Mouse (Mus musculus) ES-E14 (cell line): ENCODE measurements around the gene Amhr2. TPM values are rescaled to one million over a fixed set of nuclear protein-coding genes. Genes with fewer than 3 reads are reported as not detected.
A peak's percentile ranks its signal among the peaks of the same experiment; 100 is the strongest.

ENCODE experiments used
- DNase-seq: peaks from one replicate; pipeline ENCODE4 v3.0.0-alpha.2; 2013; ENCODE audit warnings: low read depth, low spot score
- H3K27ac ChIP-seq: 2 replicates; pipeline ENCODE4 v1.5.1; 2012; ENCODE audit warnings: low read depth, mild to moderate bottlenecking, low read length, moderate library complexity, mixed read lengths; ENCODE audit not compliant: poor library complexity, insufficient read depth, severe bottlenecking
- H3K36me3 ChIP-seq: 2 replicates; pipeline ENCODE4 v1.6.1; 2012; ENCODE audit warnings: mild to moderate bottlenecking, low read length, moderate library complexity, mixed read lengths; ENCODE audit not compliant: control insufficient read depth, poor library complexity, insufficient read depth, severe bottlenecking
- H3K4me1 ChIP-seq, 2 experiments: fragments of 150-350 bp in 1 of 2; sonication (generic) in 1 of 2; 2 replicates each; pipeline ENCODE4 v1.6.1; 2012; ENCODE audit warnings: low read length in 2 of 2, mild to moderate bottlenecking in 1 of 2, mixed read lengths in 1 of 2; ENCODE audit not compliant: control insufficient read depth in 2 of 2, insufficient read depth in 2 of 2, poor library complexity in 1 of 2
- H3K4me3 ChIP-seq, 2 experiments: fragments of 150-350 bp in 1 of 2; sonication (generic) in 1 of 2; 2 replicates each; pipeline ENCODE4 v1.5.1; 2012; ENCODE audit warnings: low read length in 2 of 2, low read depth in 1 of 2, mild to moderate bottlenecking in 1 of 2, mixed read lengths in 1 of 2; ENCODE audit not compliant: insufficient read depth in 1 of 2, poor library complexity in 1 of 2, severe bottlenecking in 1 of 2
- H3K9ac ChIP-seq: 2 replicates; pipeline ENCODE4 v1.6.1; 2012; ENCODE audit warnings: low read depth, mild to moderate bottlenecking, low read length, mixed read lengths; ENCODE audit not compliant: poor library complexity, insufficient read depth, severe bottlenecking
- H3K9me3 ChIP-seq: fragments of 150-350 bp; sonication (generic); 2 replicates; pipeline ENCODE4 v1.6.1; 2012; ENCODE audit warnings: low read depth, mild to moderate bottlenecking, low read length; ENCODE audit not compliant: control insufficient read depth, insufficient read depth
- CHD2 ChIP-seq: IDR thresholded peaks from 2 replicates; pipeline ENCODE4 v1.6.1; 2014; ENCODE audit warnings: mild to moderate bottlenecking, low read depth, low read length, inconsistent platforms
- HCFC1 ChIP-seq: IDR thresholded peaks from 2 replicates; pipeline ENCODE4 v1.6.1; 2012; ENCODE audit warnings: low read length, inconsistent platforms, borderline replicate concordance; ENCODE audit not compliant: insufficient read depth
- MAFK ChIP-seq: IDR thresholded peaks from 2 replicates; pipeline ENCODE4 v1.6.1; 2014; ENCODE audit warnings: mild to moderate bottlenecking, low read depth, low read length, inconsistent platforms; ENCODE audit not compliant: insufficient read depth
- ZC3H11A ChIP-seq: IDR thresholded peaks from 2 replicates; pipeline ENCODE4 v1.6.1; 2012; ENCODE audit warnings: low read depth, mild to moderate bottlenecking, inconsistent platforms, low read length, borderline replicate concordance
- ZNF384 ChIP-seq: IDR thresholded peaks from 2 replicates; pipeline ENCODE4 v1.6.1; 2012; ENCODE audit warnings: low read depth, low read length, inconsistent platforms
- in situ Hi-C, 2 experiments: fragments of 600-800 bp; cut with MboI; formaldehyde crosslinking; loops; one replicate each; pipeline ENCODE4 v1.15.1; 2025; ENCODE audit warnings: low sequenced_read_pairs in 2 of 2, inconsistent platforms in 1 of 2; ENCODE audit not compliant: unreplicated experiment in 2 of 2
- total RNA-seq: library from RNA; depleted of rRNA; stranded (reverse); fragments of 300-350 nt; gene quantifications from 2 replicates; pipeline ENCODE4 v1.2.3, GENCODE M21; 2012

Amhr2 gene
- total RNA-seq, 1 experiment: 5.6 TPM

GRCm38 (mm10) chr15:102474520-102474919 lies 29.4 kb downstream of the Amhr2 start:
- H3K4me1 ChIP-seq: 0 out of 4 replicates have a peak, but pooled peaks cover 0 to 4% of the 10 kb centered on the region in 2 experiments
- in situ Hi-C loops: no loop called here
- no peak overlapping the region for H3K27ac ChIP-seq
- H3K9ac ChIP-seq: no peak overlapping the region
- DNase-seq: no peak
- H3K4me3 ChIP-seq: no peak overlapping the region
- H3K9me3 ChIP-seq: no peaks in the 10 kb centered on the region
- no peak for TF ChIP-seq CHD2
- no peak for TF ChIP-seq ZNF384
- no peak for TF ChIP-seq MAFK
- no peak for TF ChIP-seq HCFC1
- TF ChIP-seq ZC3H11A: no peak
- H3K36me3 ChIP-seq: peaks cover 34% of the 10 kb centered on the region

- no peak for DNase-seq
- no peak overlapping the region for H3K27ac ChIP-seq
- no peak overlapping the region for H3K4me3 ChIP-seq
- H3K9ac ChIP-seq: peak overlapping the region; percentile 38; the same call in 1 of the 2 replicates
- H3K9me3 ChIP-seq: no peaks in the 10 kb centered on the region
- H3K4me1 ChIP-seq: peaks cover 0 to 4% of the 10 kb centered on the region in 2 experiments; a peak in 1 of 4 replicates
- TF ChIP-seq CHD2 (no peak), ZNF384 (no peak), MAFK (no peak), HCFC1 (no peak), ZC3H11A (no peak)
- peaks cover 53% of the 10 kb centered on the region for H3K36me3 ChIP-seq
- in situ Hi-C loops: loop anchor here (10.0 to 25.0 kb wide), 3 partner anchors 178 to 398 kb away; no protein-coding TSS in a partner anchor
Observed at GRCm38 (mm10) chr15:102483136-102483535, 38.0 kb downstream of the Amhr2 start.

- Histone ChIP-seq H3K36me3 (peaks cover 49% of the 10 kb centered on the region), H3K4me1 (peaks cover 0 to 4% of the 10 kb centered on the region in 2 experiments; a peak in 1 of 4 replicates), H3K27ac (no peak overlapping the region), H3K4me3 (no peak overlapping the region), H3K9me3 (no peaks in the 10 kb centered on the region), H3K9ac (no peak overlapping the region; the same call in 1 of the 2 replicates)
- no peak for TF ChIP-seq HCFC1
- no peak for TF ChIP-seq CHD2
- TF ChIP-seq MAFK: no peak
- no peak for TF ChIP-seq ZC3H11A
- TF ChIP-seq ZNF384: 0 out of 2 replicates have a peak, but pooled peaks have one; percentile 7
- in situ Hi-C loops: loop anchor here (10.0 to 25.0 kb wide), 3 partner anchors 181 to 401 kb away; no protein-coding TSS in a partner anchor
- no peak for DNase-seq
Observed at GRCm38 (mm10) chr15:102485853-102486252, 40.7 kb downstream of the Amhr2 start.

GRCm38 (mm10) chr15:102487664-102488063 lies 42.5 kb downstream of the Amhr2 start:
- DNase-seq: no peak
- in situ Hi-C loops: loop anchor here (10.0 to 25.0 kb wide), 3 partner anchors 183 to 403 kb away; no protein-coding TSS in a partner anchor
- Histone ChIP-seq H3K9me3 (no peaks in the 10 kb centered on the region), H3K9ac (no peak overlapping the region), H3K4me1 (peaks cover 0 to 4% of the 10 kb centered on the region in 2 experiments; a peak in 1 of 4 replicates), H3K36me3 (peaks cover 45% of the 10 kb centered on the region), H3K4me3 (no peak overlapping the region), H3K27ac (no peak overlapping the region)
- no peak for TF ChIP-seq MAFK
- TF ChIP-seq ZC3H11A: no peak
- TF ChIP-seq CHD2: no peak
- no peak for TF ChIP-seq HCFC1
- TF ChIP-seq ZNF384: no peak
